Mouse (Mus musculus): ENCODE results near the gene Alox15. TPM values are rescaled to one million over a fixed set of nuclear protein-coding genes. Genes with fewer than 3 reads are reported as not detected.

Alox15 gene
- 0.52 and 1.3 TPM in 2 replicates for polyA plus RNA-seq (2012; rRNA removed)

GRCm38 (mm10) chr11:70351868-70352267, at the start of gene Alox15:
Alox15 (minus strand) TSS chr11:70352031.
- TF ChIP-seq POLR2A (IDR thresholded peaks at IDR 0.05; ENCODE audit: control insufficient read depth, low read depth, low read length) (no peak), CTCF (IDR thresholded peaks at IDR 0.05; ENCODE audit: control insufficient read depth, insufficient read depth, insufficient replicate concordance, low read depth, low read length) (no peak)
- no peak within 1 kb of the TSS; the same call in 1 of the 2 replicates for H3K4me3 ChIP-seq (ENCODE audit: control insufficient read depth, low read depth, low read length)
- no peaks in the 10 kb centered on the region for H3K36me3 ChIP-seq (ENCODE audit: control insufficient read depth, insufficient read depth, low read length)
- no peak within 1 kb of the TSS for H3K27ac ChIP-seq (ENCODE audit: control insufficient read depth, insufficient read depth, low read depth, low read length)
- H3K27me3 ChIP-seq (ENCODE audit: control insufficient read depth, insufficient read depth, low read length) = no peaks in the 10 kb centered on the region; the same call in 1 of the 2 replicates
- H3K4me1 ChIP-seq (ENCODE audit: control insufficient read depth, insufficient read depth, low read length) = peaks cover 12% of the 10 kb centered on the region

GRCm38 (mm10) chr11:70389421-70389820, 37.6 kb upstream of the Alox15 start:
- Histone ChIP-seq H3K27me3 (ENCODE audit: control insufficient read depth, insufficient read depth, low read length) (no peaks in the 10 kb centered on the region), H3K4me1 (ENCODE audit: control insufficient read depth, insufficient read depth, low read length) (no peaks in the 10 kb centered on the region; the same call in 1 of the 2 replicates), H3K4me3 (ENCODE audit: control insufficient read depth, low read depth, low read length) (no peak overlapping the region), H3K36me3 (ENCODE audit: control insufficient read depth, insufficient read depth, low read length) (no peaks in the 10 kb centered on the region; the same call in 1 of the 2 replicates), H3K27ac (ENCODE audit: control insufficient read depth, insufficient read depth, low read depth, low read length) (no peak overlapping the region)
- TF ChIP-seq POLR2A (IDR thresholded peaks at IDR 0.05; ENCODE audit: control insufficient read depth, low read depth, low read length) = no peak
- TF ChIP-seq CTCF (IDR thresholded peaks at IDR 0.05; ENCODE audit: control insufficient read depth, insufficient read depth, insufficient replicate concordance, low read depth, low read length) = no peak

- Histone ChIP-seq H3K4me3 (ENCODE audit: control insufficient read depth, low read depth, low read length) (peak overlapping the region; percentile 55), H3K36me3 (ENCODE audit: control insufficient read depth, insufficient read depth, low read length) (no peaks in the 10 kb centered on the region; the same call in 1 of the 2 replicates), H3K27me3 (ENCODE audit: control insufficient read depth, insufficient read depth, low read length) (no peaks in the 10 kb centered on the region), H3K4me1 (ENCODE audit: control insufficient read depth, insufficient read depth, low read length) (no peaks in the 10 kb centered on the region; the same call in 1 of the 2 replicates), H3K27ac (ENCODE audit: control insufficient read depth, insufficient read depth, low read depth, low read length) (no peak overlapping the region)
- TF ChIP-seq CTCF (IDR thresholded peaks at IDR 0.05; ENCODE audit: control insufficient read depth, insufficient read depth, insufficient replicate concordance, low read depth, low read length) (no peak), POLR2A (IDR thresholded peaks at IDR 0.05; ENCODE audit: control insufficient read depth, low read depth, low read length) (no peak)
Observed at GRCm38 (mm10) chr11:70387436-70387835, 35.6 kb upstream of the Alox15 start.

GRCm38 (mm10) chr11:70384136-70384535, 32.3 kb upstream of the Alox15 start:
- Histone ChIP-seq H3K4me3 (ENCODE audit: control insufficient read depth, low read depth, low read length) (no peak overlapping the region), H3K36me3 (ENCODE audit: control insufficient read depth, insufficient read depth, low read length) (no peaks in the 10 kb centered on the region; the same call in 1 of the 2 replicates), H3K27me3 (ENCODE audit: control insufficient read depth, insufficient read depth, low read length) (no peaks in the 10 kb centered on the region), H3K27ac (ENCODE audit: control insufficient read depth, insufficient read depth, low read depth, low read length) (no peak overlapping the region), H3K4me1 (ENCODE audit: control insufficient read depth, insufficient read depth, low read length) (no peaks in the 10 kb centered on the region; the same call in 1 of the 2 replicates)
- TF ChIP-seq CTCF (IDR thresholded peaks at IDR 0.05; ENCODE audit: control insufficient read depth, insufficient read depth, insufficient replicate concordance, low read depth, low read length) (no peak), POLR2A (IDR thresholded peaks at IDR 0.05; ENCODE audit: control insufficient read depth, low read depth, low read length) (no peak)

GRCm38 (mm10) chr11:70381330-70381729, 29.5 kb upstream of the Alox15 start:
- H3K27me3 ChIP-seq (ENCODE audit: control insufficient read depth, insufficient read depth, low read length) = no peaks in the 10 kb centered on the region
- H3K36me3 ChIP-seq (ENCODE audit: control insufficient read depth, insufficient read depth, low read length) = no peaks in the 10 kb centered on the region; the same call in 1 of the 2 replicates
- no peak for TF ChIP-seq CTCF (IDR thresholded peaks at IDR 0.05; ENCODE audit: control insufficient read depth, insufficient read depth, insufficient replicate concordance, low read depth, low read length)
- no peaks in the 10 kb centered on the region for H3K4me1 ChIP-seq (ENCODE audit: control insufficient read depth, insufficient read depth, low read length)
- H3K4me3 ChIP-seq (ENCODE audit: control insufficient read depth, low read depth, low read length) = no peak overlapping the region
- no peak overlapping the region for H3K27ac ChIP-seq (ENCODE audit: control insufficient read depth, insufficient read depth, low read depth, low read length)

GRCm38 (mm10) chr11:70380478-70381005, 28.7 kb upstream of the Alox15 start:
- TF ChIP-seq POLR2A (IDR thresholded peaks at IDR 0.05; ENCODE audit: control insufficient read depth, low read depth, low read length) = no peak
- Histone ChIP-seq H3K27ac (ENCODE audit: control insufficient read depth, insufficient read depth, low read depth, low read length) (no peak overlapping the region), H3K4me1 (ENCODE audit: control insufficient read depth, insufficient read depth, low read length) (no peaks in the 10 kb centered on the region)

GRCm38 (mm10) chr11:70376054-70376453, 24.2 kb upstream of the Alox15 start:
- no peaks in the 10 kb centered on the region for H3K4me1 ChIP-seq (ENCODE audit: control insufficient read depth, insufficient read depth, low read length)
- no peak for TF ChIP-seq CTCF (IDR thresholded peaks at IDR 0.05; ENCODE audit: control insufficient read depth, insufficient read depth, insufficient replicate concordance, low read depth, low read length)
- TF ChIP-seq POLR2A (IDR thresholded peaks at IDR 0.05; ENCODE audit: control insufficient read depth, low read depth, low read length) = no peak
- no peaks in the 10 kb centered on the region for H3K36me3 ChIP-seq (ENCODE audit: control insufficient read depth, insufficient read depth, low read length)

More at GRCm38 (mm10) chr11:70380478-70381005, 28.7 kb upstream of the Alox15 start:
- Histone ChIP-seq H3K4me3 (ENCODE audit: control insufficient read depth, low read depth, low read length) (no peak overlapping the region), H3K36me3 (ENCODE audit: control insufficient read depth, insufficient read depth, low read length) (no peaks in the 10 kb centered on the region), H3K27me3 (ENCODE audit: control insufficient read depth, insufficient read depth, low read length) (no peaks in the 10 kb centered on the region)

More at GRCm38 (mm10) chr11:70376054-70376453, 24.2 kb upstream of the Alox15 start:
- no peak overlapping the region for H3K27ac ChIP-seq (ENCODE audit: control insufficient read depth, insufficient read depth, low read depth, low read length)
- no peak overlapping the region for H3K4me3 ChIP-seq (ENCODE audit: control insufficient read depth, low read depth, low read length)
- no peaks in the 10 kb centered on the region for H3K27me3 ChIP-seq (ENCODE audit: control insufficient read depth, insufficient read depth, low read length)

All from testis, adult 2 months (tissue).